Mouse (Mus musculus) E14TG2a.4 (cell line): Measurements from ENCODE around the gene Ddc.

Source experiments
- CTCF ChIP-seq: conservative IDR thresholded peaks from 2 replicates; pipeline ENCODE4 v1.5.1; 2014; ENCODE audit warnings: low read length
- NANOG ChIP-seq: IDR thresholded peaks from 2 replicates; pipeline ENCODE4 v1.6.1; 2014; ENCODE audit warnings: borderline replicate concordance, low read length, mixed read lengths
- POU5F1 ChIP-seq: IDR thresholded peaks from 2 replicates; pipeline ENCODE4 v1.6.1; 2014; ENCODE audit warnings: low read length, borderline replicate concordance

GRCm38 (mm10) chr11:11776822-11777174 is 121.1 kb downstream of the Ddc start:
- TF ChIP-seq CTCF (no peak), POU5F1 (no peak), NANOG (no peak)
